Mouse (Mus musculus) midbrain, embryonic 11.5 days (tissue): ENCODE results near the gene Ttc23. TPM values are rescaled to one million over a fixed set of nuclear protein-coding genes. Genes with fewer than 3 reads are reported as not detected.
A peak's percentile ranks its signal among the peaks of the same experiment; 100 is the strongest.

Source experiments
- ATAC-seq: fragments of 200-750 bp; cut with Nextera tagmentation; 2 replicates; pipeline ENCODE4 v1.8.0; 2017; ENCODE audit warnings: moderate TSS enrichment, moderate library complexity; ENCODE audit not compliant: low FRiP score
- DNase-seq: peaks from one replicate; pipeline ENCODE4 v3.0.0; 2015; ENCODE audit warnings: low spot score; ENCODE audit errors: missing footprints
- H3K27ac ChIP-seq: fragments of 300-500 bp; sonication (generic); 2 replicates; pipeline ENCODE4 v1.5.1; 2014; ENCODE audit warnings: low read depth, low read length
- H3K27me3 ChIP-seq: fragments of 300-500 bp; sonication (generic); 2 replicates; pipeline ENCODE4 v1.6.1; 2014; ENCODE audit warnings: mild to moderate bottlenecking, low read length, moderate library complexity, mixed read lengths; ENCODE audit not compliant: control insufficient read depth, insufficient read depth
- H3K36me3 ChIP-seq: fragments of 300-500 bp; sonication (generic); 2 replicates; pipeline ENCODE4 v1.6.1; 2014; ENCODE audit warnings: mild to moderate bottlenecking, low read length, moderate library complexity, mixed read lengths; ENCODE audit not compliant: control insufficient read depth, insufficient read depth
- H3K4me1 ChIP-seq: fragments of 300-500 bp; sonication (generic); 2 replicates; pipeline ENCODE4 v1.6.1; 2014; ENCODE audit warnings: low read length; ENCODE audit not compliant: control insufficient read depth, insufficient read depth
- H3K4me2 ChIP-seq: fragments of 300-500 bp; sonication (generic); 2 replicates; pipeline ENCODE4 v1.6.1; 2014; ENCODE audit warnings: mild to moderate bottlenecking, moderate library complexity
- H3K4me3 ChIP-seq: fragments of 300-500 bp; sonication (generic); 2 replicates; pipeline ENCODE4 v1.5.1; 2014; ENCODE audit warnings: low read depth, low read length
- H3K9ac ChIP-seq: fragments of 300-500 bp; sonication (generic); 2 replicates; pipeline ENCODE4 v1.6.1; 2014; ENCODE audit warnings: low read length
- H3K9me3 ChIP-seq: fragments of 300-500 bp; sonication (generic); 2 replicates; pipeline ENCODE4 v1.6.1; 2016; ENCODE audit warnings: low read length; ENCODE audit not compliant: control insufficient read depth
- WGBS: fragments of 180-500 bp; shearing (Covaris S2); extraction: QIAGEN DNeasy Blood & Tissue Kit; methylation state at CpG from one replicate; pipeline ENCODE4 v1.1.7; 2014; 5-methylcytosine and 5-hydroxymethylcytosine counted together
- polyA plus RNA-seq: library from polyadenylated mRNA; unstranded; fragments of >200 nt; fragmentation: Nextera tagmentation; extraction: Ambion mirVana; gene quantifications from 2 replicates; pipeline ENCODE4 v1.2.1, GENCODE M21; 2014

Ttc23 gene
- polyA plus RNA-seq, 1 experiment from 2014 or later, result 36.9 TPM

GRCm38 (mm10) chr7:67756636-67757035 lies 109.4 kb downstream of the Ttc23 start:
- Histone ChIP-seq H3K9ac (no peak overlapping the region), H3K4me2 (no peak overlapping the region), H3K27me3 (peaks cover 10% of the 10 kb centered on the region), H3K36me3 (no peaks in the 10 kb centered on the region), H3K4me1 (peaks cover 2% of the 10 kb centered on the region; the same call in 1 of the 2 replicates), H3K9me3 (no peaks in the 10 kb centered on the region), H3K4me3 (no peak overlapping the region), H3K27ac (no peak overlapping the region)
- ATAC-seq (no peak), DNase-seq (peak; percentile 81)
- WGBS, result 65% methylated on average over 5 of the region's 5 CpGs

DNA sequence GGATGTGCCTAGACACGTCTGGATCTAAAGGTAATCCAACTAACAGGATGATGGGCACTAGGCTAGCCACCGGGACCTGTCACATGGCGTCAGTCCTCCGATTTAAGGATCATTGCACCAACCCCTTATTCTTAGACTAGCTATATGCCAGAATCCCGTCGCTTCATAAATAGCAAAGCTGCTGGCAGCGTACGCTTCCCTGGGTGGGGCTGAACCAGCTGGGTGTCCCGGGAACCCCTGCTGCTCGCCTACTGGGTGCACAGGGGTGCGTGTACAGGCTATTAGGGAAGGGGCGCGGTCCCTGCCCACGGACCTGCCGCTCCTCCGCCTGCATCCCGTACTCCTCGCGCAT lies 111.3 kb downstream of the Ttc23 start:
- under 1% methylated on average over 19 of the region's 19 CpGs for WGBS
- Histone ChIP-seq H3K9ac (peak overlapping the region; percentile 48; the same call in 1 of the 2 replicates), H3K4me2 (peak overlapping the region; percentile 97), H3K9me3 (no peaks in the 10 kb centered on the region), H3K27me3 (peaks cover 10% of the 10 kb centered on the region), H3K27ac (no peak overlapping the region), H3K4me3 (peak overlapping the region; percentile 40), H3K4me1 (peaks cover 2% of the 10 kb centered on the region; the same call in 1 of the 2 replicates), H3K36me3 (no peaks in the 10 kb centered on the region)
- ATAC-seq (no peak; the same call in 1 of the 2 replicates), DNase-seq (peak; percentile 89)

DNA sequence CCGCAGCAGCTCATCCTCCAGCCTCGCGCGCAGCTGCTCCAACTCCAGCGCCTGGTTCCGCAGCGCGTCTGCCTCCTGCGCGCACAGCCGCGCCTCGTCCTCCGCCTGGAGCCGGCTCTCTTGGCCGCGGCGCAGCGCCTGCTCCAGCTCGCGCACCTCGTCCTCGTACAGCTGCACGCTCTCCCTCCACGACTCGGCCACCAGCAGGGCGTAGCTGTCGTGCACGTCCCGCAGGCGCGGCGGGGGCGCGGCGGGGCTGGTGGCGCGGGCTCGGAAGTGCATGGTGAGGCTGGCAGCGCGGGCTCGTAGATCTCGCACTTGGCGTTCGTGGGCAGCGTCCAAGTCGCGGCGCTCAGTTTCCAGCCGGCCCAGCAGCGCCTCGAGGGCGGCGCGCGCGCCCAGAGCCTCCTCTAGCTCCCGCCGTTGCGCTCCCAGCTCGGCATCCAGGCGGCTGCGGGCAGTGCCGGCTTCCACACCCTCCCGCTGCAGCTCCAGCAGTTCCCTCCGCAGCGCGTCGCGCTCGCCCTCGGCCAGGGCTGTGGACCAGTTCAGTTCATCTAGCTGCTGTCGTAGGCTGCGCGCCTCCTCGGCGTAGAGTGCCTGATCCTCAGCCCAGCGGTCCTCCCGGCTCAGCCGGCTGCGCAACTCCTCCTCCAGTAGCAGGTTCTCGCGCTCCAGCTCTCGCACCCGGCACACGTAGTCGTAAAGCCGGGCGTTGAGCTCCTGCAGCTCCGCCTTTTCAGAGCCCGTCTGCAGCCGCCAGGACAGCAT lies 111.8 kb downstream of the Ttc23 start:
- H3K9ac ChIP-seq, result peak overlapping the region; percentile 48
- DNase-seq (peak; percentile 98), ATAC-seq (peak; percentile 80)
- H3K4me1 ChIP-seq, result peaks cover 2% of the 10 kb centered on the region; the same call in 1 of the 2 replicates
- under 1% methylated on average over 80 of the region's 92 CpGs for WGBS
- H3K4me3 ChIP-seq, result peak overlapping the region; percentile 40
- peak overlapping the region; percentile 97 for H3K4me2 ChIP-seq
- H3K36me3 ChIP-seq, result no peaks in the 10 kb centered on the region
- H3K27me3 ChIP-seq, result peaks cover 10% of the 10 kb centered on the region
- no peaks in the 10 kb centered on the region for H3K9me3 ChIP-seq
- no peak overlapping the region for H3K27ac ChIP-seq

DNA sequence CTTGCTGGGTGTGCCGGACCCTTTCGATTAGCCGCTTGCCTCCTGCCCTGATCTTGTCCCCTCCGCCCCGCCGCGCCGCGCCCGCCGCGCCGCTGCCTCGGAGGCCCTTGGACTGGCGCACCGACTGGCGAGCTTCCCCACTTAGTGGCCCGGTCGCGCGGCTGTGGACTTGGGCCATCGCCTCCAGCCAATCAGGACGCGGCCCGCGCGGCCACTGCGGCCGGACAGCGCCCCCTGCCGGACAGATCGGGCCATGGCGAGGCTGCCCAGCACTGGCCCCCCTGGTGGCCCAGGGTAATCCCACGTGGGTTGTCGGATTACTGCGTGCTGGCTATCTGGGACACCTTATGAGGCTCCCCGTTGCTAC lies 112.4 kb downstream of the Ttc23 start, which contains the start of gene Synm:
TSS of gene Synm (minus strand) at position 114 of the 367 bp plus-strand sequence.
- WGBS, result under 1% methylated on average over 36 of the region's 37 CpGs
- Histone ChIP-seq H3K4me3 (peak within 1 kb of the TSS; percentile 40), H3K9ac (peak within 1 kb of the TSS; percentile 48), H3K27me3 (peaks cover 10% of the 10 kb centered on the region), H3K9me3 (no peaks in the 10 kb centered on the region), H3K36me3 (no peaks in the 10 kb centered on the region), H3K4me2 (peak within 1 kb of the TSS; percentile 97), H3K27ac (no peak within 1 kb of the TSS), H3K4me1 (peaks cover 2% of the 10 kb centered on the region; the same call in 1 of the 2 replicates)
- peak; percentile 99 for DNase-seq
- ATAC-seq, result peak; percentile 93

- H3K27me3 ChIP-seq, result peaks cover 3% of the 10 kb centered on the region
- no peak for DNase-seq
- H3K9me3 ChIP-seq, result no peaks in the 10 kb centered on the region
- no peak overlapping the region for H3K4me3 ChIP-seq
- no peaks in the 10 kb centered on the region for H3K36me3 ChIP-seq
- ATAC-seq, result no peak
- H3K9ac ChIP-seq, result no peak overlapping the region
- H3K27ac ChIP-seq, result no peak overlapping the region
- no peak overlapping the region for H3K4me2 ChIP-seq
- 80% methylated on average over 3 of the region's 3 CpGs for WGBS
- H3K4me1 ChIP-seq, result peaks cover 2% of the 10 kb centered on the region; the same call in 1 of the 2 replicates
Measured at GRCm38 (mm10) chr7:67763625-67764024, 116.4 kb downstream of the Ttc23 start.

DNA sequence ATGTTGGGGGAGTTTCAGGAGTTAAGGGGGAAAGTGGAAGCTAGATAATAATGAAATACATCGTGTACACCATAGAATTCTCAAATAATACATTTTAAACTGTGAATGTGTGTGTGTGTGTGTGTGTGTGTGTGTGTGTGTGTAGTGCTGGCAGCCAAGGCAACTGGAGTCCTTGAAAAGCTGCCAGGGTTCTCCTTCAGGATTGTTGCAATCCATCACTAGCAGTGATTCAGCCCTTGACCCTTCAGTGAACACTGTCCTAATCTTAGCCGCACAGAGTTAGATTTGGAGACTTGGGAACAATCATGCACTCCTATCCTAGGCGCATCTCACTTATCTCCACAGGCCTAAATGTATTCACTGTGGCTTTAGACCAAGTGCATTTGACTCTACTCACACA lies 120.9 kb downstream of the Ttc23 start:
- Histone ChIP-seq H3K4me1 (no peaks in the 10 kb centered on the region), H3K4me2 (no peak overlapping the region), H3K4me3 (no peak overlapping the region), H3K9me3 (no peaks in the 10 kb centered on the region), H3K9ac (no peak overlapping the region), H3K36me3 (no peaks in the 10 kb centered on the region), H3K27ac (no peak overlapping the region), H3K27me3 (no peaks in the 10 kb centered on the region)
- no peak for ATAC-seq
- 93% methylated on average over 3 of the region's 3 CpGs for WGBS
- DNase-seq, result no peak

- Histone ChIP-seq H3K36me3 (no peaks in the 10 kb centered on the region), H3K9ac (no peak overlapping the region), H3K27ac (no peak overlapping the region), H3K9me3 (no peaks in the 10 kb centered on the region), H3K4me3 (no peak overlapping the region), H3K27me3 (no peaks in the 10 kb centered on the region), H3K4me1 (no peaks in the 10 kb centered on the region), H3K4me2 (no peak overlapping the region)
- ATAC-seq (no peak), DNase-seq (no peak)
- WGBS, result 93% methylated on average over 5 of the region's 5 CpGs
Measured at GRCm38 (mm10) chr7:67769487-67769886, 122.3 kb downstream of the Ttc23 start.

DNA sequence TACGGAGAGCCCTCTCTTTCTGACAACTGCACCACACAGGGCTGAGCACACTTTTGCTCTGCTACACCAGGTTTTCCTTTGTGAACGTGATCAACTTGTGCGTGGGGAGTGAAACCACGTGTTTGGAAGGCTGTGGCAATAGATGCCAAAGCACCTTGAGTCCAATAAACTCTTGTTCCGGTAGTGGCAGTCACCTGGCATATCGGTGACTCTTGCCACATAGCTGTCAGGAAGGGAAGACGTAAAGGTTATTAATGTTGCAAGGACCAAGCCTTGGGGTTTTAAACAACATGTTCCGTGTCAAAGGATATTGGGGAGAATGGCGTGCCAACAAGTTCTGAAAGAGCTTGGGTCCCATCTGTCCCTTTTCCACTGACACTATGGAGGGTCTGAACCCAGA lies 125.0 kb downstream of the Ttc23 start:
- ATAC-seq, result no peak
- 93% methylated on average over 9 of the region's 9 CpGs for WGBS

DNA sequence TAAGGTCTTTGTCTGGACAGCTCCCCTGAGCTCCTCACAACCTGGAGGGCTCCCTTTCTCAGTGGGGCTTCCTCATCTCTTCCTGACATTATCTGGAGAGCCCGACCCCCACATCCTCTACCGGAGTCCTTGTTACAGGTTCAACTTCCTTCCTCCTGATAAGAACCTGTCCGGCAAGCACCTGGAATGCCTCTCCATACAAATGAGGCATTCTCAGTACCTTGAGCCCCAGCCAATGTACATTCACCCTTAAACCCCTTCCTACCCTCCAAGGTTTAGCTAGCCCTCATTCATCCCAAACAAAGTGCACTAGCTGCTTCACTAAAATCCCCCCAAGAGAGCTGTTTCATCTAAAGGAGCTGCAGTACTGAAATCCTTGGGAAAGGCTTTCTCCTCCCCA lies 128.4 kb downstream of the Ttc23 start:
- Histone ChIP-seq H3K4me2 (no peak overlapping the region), H3K9me3 (no peaks in the 10 kb centered on the region), H3K27me3 (no peaks in the 10 kb centered on the region), H3K27ac (no peak overlapping the region), H3K4me1 (0 out of 2 replicates have a peak, but pooled peaks cover 3% of the 10 kb centered on the region), H3K4me3 (no peak overlapping the region), H3K36me3 (no peaks in the 10 kb centered on the region), H3K9ac (no peak overlapping the region)
- ATAC-seq (no peak), DNase-seq (no peak)
- 89% methylated on average over 3 of the region's 3 CpGs for WGBS

More for the DNA sequence above, 125.0 kb downstream of the Ttc23 start:
- peak; percentile 28 for DNase-seq
- no peaks in the 10 kb centered on the region for H3K9me3 ChIP-seq
- no peak overlapping the region for H3K4me2 ChIP-seq
- H3K27ac ChIP-seq, result no peak overlapping the region
- no peak overlapping the region for H3K4me3 ChIP-seq
- no peak overlapping the region for H3K9ac ChIP-seq
- 0 out of 2 replicates have a peak, but pooled peaks cover 3% of the 10 kb centered on the region for H3K4me1 ChIP-seq
- H3K36me3 ChIP-seq, result no peaks in the 10 kb centered on the region
- no peaks in the 10 kb centered on the region for H3K27me3 ChIP-seq
